Mouse (Mus musculus) liver, postnatal 0 days (tissue): ENCODE measurements around the gene Stat5b.

Experiments
- CTCF ChIP-seq: sonication (generic); IDR thresholded peaks from 2 replicates; pipeline ENCODE4 v1.5.1; 2016; ENCODE audit warnings: antibody characterized with exemption, low read depth
- EP300 ChIP-seq: IDR thresholded peaks from 2 replicates; pipeline ENCODE4 v1.6.1; 2016; ENCODE audit warnings: antibody characterized with exemption, low read depth, mild to moderate bottlenecking

- TF ChIP-seq CTCF (no peak), EP300 (no peak)
Observed at GRCm38 (mm10) chr11:100860198-100861048, 9.9 kb upstream of the Stat5b start.
